Mouse (Mus musculus): ENCODE results near the gene Evi2b.

The Evi2b gene

GRCm38 (mm10) chr11:79521930-79522329, 1.6 kb downstream of the Evi2b start:
- no peak for DNase-seq (ENCODE audit: low spot score)

- DNase-seq (ENCODE audit: low spot score) = no peak
Measured at GRCm38 (mm10) chr11:79520772-79521171, 2.8 kb downstream of the Evi2b start.

GRCm38 (mm10) chr11:79519878-79520291, 3.7 kb downstream of the Evi2b start:
- no peak for DNase-seq (ENCODE audit: low spot score)

- DNase-seq (ENCODE audit: low spot score) = no peak
Measured at GRCm38 (mm10) chr11:79519299-79519698, 4.3 kb downstream of the Evi2b start.

GRCm38 (mm10) chr11:79515798-79516197, 7.8 kb downstream of the Evi2b start:
- no peak for DNase-seq (ENCODE audit: low spot score)

GRCm38 (mm10) chr11:79515331-79515730, 8.2 kb downstream of the Evi2b start:
- DNase-seq (ENCODE audit: low spot score) = no peak

- no peak for DNase-seq (ENCODE audit: low spot score)
Measured at GRCm38 (mm10) chr11:79511970-79512369, 11.6 kb downstream of the Evi2b start.

- DNase-seq (ENCODE audit: low spot score) = no peak
Measured at GRCm38 (mm10) chr11:79504506-79504905, 19.1 kb downstream of the Evi2b start.

GRCm38 (mm10) chr11:79503845-79504244, 19.7 kb downstream of the Evi2b start, which contains the start of gene Omg:
Gene Omg (minus strand): TSS chr11:79504084.
- no peak for DNase-seq (ENCODE audit: low spot score)

- no peak for DNase-seq (ENCODE audit: low spot score)
Measured at GRCm38 (mm10) chr11:79502917-79503316, 20.6 kb downstream of the Evi2b start.

- DNase-seq (ENCODE audit: low spot score) = no peak
Measured at GRCm38 (mm10) chr11:79494976-79495800, 28.4 kb downstream of the Evi2b start.

- no peak for DNase-seq (ENCODE audit: low spot score)
Measured at GRCm38 (mm10) chr11:79484721-79485120, 38.8 kb downstream of the Evi2b start.

- no peak for DNase-seq (ENCODE audit: low spot score)
Measured at GRCm38 (mm10) chr11:79483876-79484528, 39.6 kb downstream of the Evi2b start.

GRCm38 (mm10) chr11:79483392-79483791, 40.2 kb downstream of the Evi2b start:
- DNase-seq (ENCODE audit: low spot score) = no peak

GRCm38 (mm10) chr11:79468097-79468496, 55.5 kb downstream of the Evi2b start:
- no peak for DNase-seq (ENCODE audit: low spot score)
